Mouse (Mus musculus): ENCODE results near the gene Kirrel.
"Not testable (repeated sequence)": the region's sequence is repeated elsewhere in the genome, so short reads cannot be mapped to it uniquely, and the experiment has no call there.

Kirrel gene

GRCm38 (mm10) chr3:87131694-87132347, 42.7 kb downstream of the Kirrel start:
- no peak for DNase-seq

- DNase-seq = no peak
Measured at GRCm38 (mm10) chr3:87130933-87131332, 43.6 kb downstream of the Kirrel start.

GRCm38 (mm10) chr3:87123795-87124194, 50.8 kb downstream of the Kirrel start:
- DNase-seq = no peak

GRCm38 (mm10) chr3:87118214-87118613, 56.3 kb downstream of the Kirrel start:
- DNase-seq = no peak

- no peak for DNase-seq
Measured at GRCm38 (mm10) chr3:87117632-87118031, 56.9 kb downstream of the Kirrel start.

- DNase-seq = no peak
Measured at GRCm38 (mm10) chr3:87115726-87116540, 58.6 kb downstream of the Kirrel start.

GRCm38 (mm10) chr3:87115271-87115670, 59.3 kb downstream of the Kirrel start:
- DNase-seq = no peak

GRCm38 (mm10) chr3:87114801-87115200, 59.7 kb downstream of the Kirrel start:
- DNase-seq = no peak

GRCm38 (mm10) chr3:87113881-87114280, 60.7 kb downstream of the Kirrel start:
- DNase-seq = not testable (repeated sequence)

GRCm38 (mm10) chr3:87112264-87112663, 62.3 kb downstream of the Kirrel start:
- DNase-seq = no peak

- no peak for DNase-seq
Measured at GRCm38 (mm10) chr3:87104856-87105255, 69.7 kb downstream of the Kirrel start.

GRCm38 (mm10) chr3:87102346-87102745, 72.2 kb downstream of the Kirrel start:
- no peak for DNase-seq

- no peak for DNase-seq
Measured at GRCm38 (mm10) chr3:87100911-87101310, 73.6 kb downstream of the Kirrel start.

GRCm38 (mm10) chr3:87097969-87098946, 76.3 kb downstream of the Kirrel start:
- no peak for DNase-seq

GRCm38 (mm10) chr3:87097205-87097604, 77.3 kb downstream of the Kirrel start:
- DNase-seq = no peak

GRCm38 (mm10) chr3:87093718-87094117, 80.8 kb downstream of the Kirrel start:
- no peak for DNase-seq

- peak; percentile 37 for DNase-seq
Measured at GRCm38 (mm10) chr3:87089694-87090565, 84.6 kb downstream of the Kirrel start.

GRCm38 (mm10) chr3:87087146-87087545, 87.4 kb downstream of the Kirrel start:
- DNase-seq = no peak

GRCm38 (mm10) chr3:87082235-87082634, 92.3 kb downstream of the Kirrel start:
- DNase-seq = peak; percentile 36

GRCm38 (mm10) chr3:87079751-87080150, 94.8 kb downstream of the Kirrel start:
- DNase-seq = no peak

- DNase-seq = no peak
Measured at GRCm38 (mm10) chr3:87079301-87079700, 95.2 kb downstream of the Kirrel start.

- DNase-seq = no peak
Measured at GRCm38 (mm10) chr3:87077681-87078080, 96.9 kb downstream of the Kirrel start.

Data from liver (tissue).